Mouse (Mus musculus): Measurements from ENCODE around the gene Mtus2.
A peak's percentile ranks its signal among the peaks of the same experiment; 100 is the strongest.
"Not testable (repeated sequence)": the region's sequence is repeated elsewhere in the genome, so short reads cannot be mapped to it uniquely, and the experiment has no call there.

Gene Mtus2

DNA sequence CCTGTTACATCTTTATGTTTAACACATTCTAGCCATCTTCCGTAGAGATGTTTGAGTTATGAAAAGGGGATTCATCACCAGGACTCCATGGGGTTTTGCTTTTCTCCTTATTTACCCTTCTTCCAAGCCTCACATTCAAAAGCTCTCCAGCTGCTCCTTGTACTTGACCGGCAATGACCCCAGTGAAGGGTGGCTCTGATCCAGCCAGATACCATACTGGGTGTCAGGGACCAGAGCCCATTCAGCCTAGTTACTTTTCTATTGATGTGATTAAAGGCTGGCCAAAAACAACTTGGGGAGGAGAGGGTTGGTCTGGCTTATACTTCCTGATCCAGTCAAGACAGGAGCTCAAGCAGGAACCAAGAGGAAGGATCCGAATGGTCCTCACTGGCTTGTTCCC lies 326.5 kb downstream of the Mtus2 start:
- DNase-seq: peak; percentile 43

- DNase-seq: no peak
Measured at GRCm38 (mm10) chr5:148287529-148287928, 330.4 kb downstream of the Mtus2 start.

GRCm38 (mm10) chr5:148288804-148289203 lies 331.7 kb downstream of the Mtus2 start:
- DNase-seq: no peak

GRCm38 (mm10) chr5:148289951-148290350 lies 332.8 kb downstream of the Mtus2 start:
- DNase-seq: no peak

DNA sequence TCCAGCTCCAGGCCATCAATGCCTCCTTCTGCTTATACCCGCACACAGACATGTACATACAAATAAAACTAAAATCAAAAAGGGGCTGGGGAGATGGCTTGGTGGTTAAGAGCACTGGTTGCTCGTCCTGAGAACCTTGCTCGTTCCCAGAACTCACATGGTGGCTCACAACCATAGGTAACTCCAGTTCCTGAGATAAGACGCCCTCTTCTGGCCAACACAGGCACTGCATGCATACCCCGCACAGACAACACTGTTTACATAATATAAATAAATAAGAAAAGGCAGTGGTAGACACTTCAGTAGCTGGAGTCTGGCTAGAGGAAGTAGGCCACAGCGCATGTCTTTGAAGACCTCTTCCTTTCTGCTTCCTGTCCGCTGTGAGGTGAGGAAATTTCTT lies 335.7 kb downstream of the Mtus2 start:
- no peak for DNase-seq

- DNase-seq: no peak
Measured at GRCm38 (mm10) chr5:148293346-148293745, 336.2 kb downstream of the Mtus2 start.

GRCm38 (mm10) chr5:148302968-148303367 lies 345.8 kb downstream of the Mtus2 start:
- peak; percentile 7 for DNase-seq

DNA sequence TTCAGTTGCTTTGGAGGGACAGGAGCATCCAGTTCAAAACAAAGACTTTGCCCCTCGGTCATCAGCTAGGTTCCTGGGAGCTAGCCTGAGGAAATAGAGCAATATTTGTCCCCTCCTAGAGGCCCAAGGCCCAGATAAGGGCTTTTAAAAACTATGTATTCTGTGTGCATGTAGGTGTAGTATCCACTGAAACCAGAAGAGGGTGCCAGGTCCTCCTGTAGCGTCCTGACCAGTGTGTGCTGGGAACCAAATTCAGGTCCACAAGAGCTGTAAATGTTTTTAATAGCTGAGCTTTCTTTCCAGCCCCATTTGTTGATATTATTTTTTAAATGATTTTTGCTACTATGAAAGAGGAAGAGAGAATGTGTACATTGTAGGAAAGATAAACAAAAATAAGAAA lies 347.0 kb downstream of the Mtus2 start:
- no peak for DNase-seq

DNA sequence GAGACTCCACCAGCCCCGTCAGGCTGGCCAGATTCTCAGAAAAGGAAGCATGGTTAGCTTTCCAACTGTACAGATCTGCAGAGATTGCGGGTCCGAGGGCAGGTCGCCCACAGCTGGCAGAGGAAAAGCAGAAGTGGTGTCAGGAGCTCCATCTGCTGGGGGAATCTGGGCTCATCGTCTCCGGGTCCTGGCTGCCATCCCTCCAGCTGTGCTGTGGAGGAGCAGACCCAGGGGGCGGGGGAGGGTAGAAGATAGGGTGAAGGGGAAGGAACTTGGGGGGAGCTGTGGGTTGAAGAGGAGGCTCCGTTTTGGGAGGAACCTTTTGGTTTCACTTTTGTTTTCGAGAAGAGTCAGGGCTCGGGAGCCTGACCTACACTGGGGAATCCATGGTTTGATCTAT lies 353.7 kb downstream of the Mtus2 start:
- DNase-seq: peak; percentile 13

GRCm38 (mm10) chr5:148312443-148312842 lies 355.3 kb downstream of the Mtus2 start:
- DNase-seq: no peak

DNA sequence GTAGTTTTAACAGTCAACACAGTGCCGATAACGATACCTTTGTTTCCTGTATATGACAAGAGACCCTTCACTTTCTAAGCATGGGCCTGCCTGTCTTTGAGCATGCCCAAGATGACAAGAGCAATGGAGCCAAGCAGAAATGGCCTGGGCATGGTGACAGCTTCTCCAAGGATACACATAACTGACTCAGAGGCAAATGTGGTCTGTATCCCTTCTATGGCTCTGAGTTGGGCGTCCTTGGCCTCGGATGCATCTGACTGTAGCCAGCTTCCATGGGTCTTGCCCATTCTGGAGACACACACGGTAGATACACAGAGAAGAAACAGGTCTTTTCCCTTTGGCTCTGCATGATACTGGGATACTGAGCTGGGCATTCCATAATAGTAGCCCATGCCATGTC lies 357.8 kb downstream of the Mtus2 start:
- no peak for DNase-seq

DNA sequence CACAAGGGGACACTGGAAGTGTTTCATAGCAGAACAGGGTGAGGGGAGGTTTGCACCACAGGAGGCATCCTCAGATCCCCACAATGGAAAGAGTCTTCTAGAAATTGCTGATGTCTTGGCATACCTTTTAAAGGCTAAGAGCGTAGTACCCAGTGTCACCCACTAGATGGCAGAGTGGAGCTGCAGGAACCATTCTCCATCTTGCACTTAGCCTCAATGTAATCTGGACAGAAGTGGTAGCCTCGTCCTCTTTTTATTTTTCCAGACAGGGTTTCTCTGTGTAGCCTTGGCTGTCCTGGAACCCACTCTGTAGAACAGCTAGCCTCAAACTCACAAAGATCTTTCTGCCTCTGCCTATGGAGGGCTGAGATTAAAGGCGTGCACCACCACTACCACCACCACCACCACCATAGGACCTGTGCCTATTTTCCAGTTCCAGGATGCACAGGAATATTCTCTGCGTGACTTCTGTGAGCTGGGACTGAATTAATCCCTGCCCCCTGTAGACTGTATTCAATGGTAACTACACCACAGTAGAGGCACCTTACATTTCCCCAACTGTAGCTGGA lies 368.3 kb downstream of the Mtus2 start:
- peak; percentile 54 for DNase-seq

- DNase-seq: not testable (repeated sequence)
Measured at GRCm38 (mm10) chr5:148326295-148326694, 369.2 kb downstream of the Mtus2 start.

DNA sequence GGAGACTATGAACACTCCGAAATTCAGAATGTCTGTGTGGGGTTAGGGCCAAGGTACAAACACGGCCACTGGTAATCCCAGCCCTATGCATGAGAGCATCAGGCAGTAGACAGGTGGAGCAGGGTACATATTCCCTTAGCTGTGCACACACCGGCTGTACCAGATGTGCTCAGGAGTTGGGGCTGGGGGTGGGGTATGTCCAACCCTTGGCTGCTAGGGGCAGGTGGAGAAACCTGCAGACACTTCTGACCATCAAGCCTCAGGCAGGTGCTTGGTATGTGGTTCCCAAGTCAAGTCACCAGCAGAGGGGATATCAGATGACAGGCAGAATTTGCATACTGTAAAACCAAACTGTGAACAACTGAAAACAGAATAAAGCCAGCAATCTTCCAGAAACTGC lies 371.9 kb downstream of the Mtus2 start:
- DNase-seq: no peak

DNA sequence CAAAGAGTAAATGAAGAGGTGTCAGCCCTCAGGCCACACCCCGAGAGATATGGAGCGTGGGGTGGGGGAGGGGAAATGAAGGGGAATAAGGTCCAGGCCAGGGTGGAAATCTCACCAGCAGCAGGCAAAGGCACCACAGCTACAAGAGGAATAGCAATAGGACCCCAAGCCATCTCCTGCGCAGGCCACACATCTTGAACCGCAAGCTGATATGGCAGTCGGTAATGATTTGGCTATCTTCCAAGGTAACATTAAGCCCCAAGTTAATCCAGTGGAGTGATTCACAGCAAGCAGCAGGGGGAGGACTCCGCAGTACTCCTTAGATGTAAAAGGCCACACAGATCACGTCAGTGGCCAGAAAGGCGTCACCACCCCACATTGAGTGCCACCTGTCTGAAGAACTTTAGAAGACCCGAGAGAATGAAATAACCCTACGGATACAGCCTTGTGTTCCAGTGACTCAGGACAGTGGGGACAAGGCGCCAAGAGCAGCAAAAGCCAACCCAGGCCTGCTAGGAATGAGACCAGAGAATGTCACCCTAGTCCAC lies 374.2 kb downstream of the Mtus2 start:
- DNase-seq: no peak

- no peak for DNase-seq
Measured at GRCm38 (mm10) chr5:148331926-148332621, 375.0 kb downstream of the Mtus2 start.

DNA sequence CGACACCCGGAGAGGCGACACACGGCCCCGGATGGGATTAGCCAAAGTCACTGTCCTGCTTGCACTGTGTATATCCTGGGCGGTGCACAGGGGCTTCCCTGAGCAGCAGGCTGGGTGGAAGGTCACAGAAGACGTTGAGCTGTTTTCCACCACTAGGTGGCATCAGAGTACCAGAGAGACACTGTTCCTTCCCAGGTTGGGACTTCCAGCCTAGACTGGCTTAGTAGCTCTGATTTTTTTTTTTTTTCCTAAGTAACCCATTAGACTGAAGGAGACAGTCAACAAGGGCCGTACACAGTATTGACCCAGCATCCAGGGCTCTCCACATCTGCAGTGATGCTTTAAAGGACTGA lies 375.5 kb downstream of the Mtus2 start:
- DNase-seq: peak; percentile 90

- no peak for DNase-seq
Measured at GRCm38 (mm10) chr5:148339126-148339525, 382.0 kb downstream of the Mtus2 start.

DNA sequence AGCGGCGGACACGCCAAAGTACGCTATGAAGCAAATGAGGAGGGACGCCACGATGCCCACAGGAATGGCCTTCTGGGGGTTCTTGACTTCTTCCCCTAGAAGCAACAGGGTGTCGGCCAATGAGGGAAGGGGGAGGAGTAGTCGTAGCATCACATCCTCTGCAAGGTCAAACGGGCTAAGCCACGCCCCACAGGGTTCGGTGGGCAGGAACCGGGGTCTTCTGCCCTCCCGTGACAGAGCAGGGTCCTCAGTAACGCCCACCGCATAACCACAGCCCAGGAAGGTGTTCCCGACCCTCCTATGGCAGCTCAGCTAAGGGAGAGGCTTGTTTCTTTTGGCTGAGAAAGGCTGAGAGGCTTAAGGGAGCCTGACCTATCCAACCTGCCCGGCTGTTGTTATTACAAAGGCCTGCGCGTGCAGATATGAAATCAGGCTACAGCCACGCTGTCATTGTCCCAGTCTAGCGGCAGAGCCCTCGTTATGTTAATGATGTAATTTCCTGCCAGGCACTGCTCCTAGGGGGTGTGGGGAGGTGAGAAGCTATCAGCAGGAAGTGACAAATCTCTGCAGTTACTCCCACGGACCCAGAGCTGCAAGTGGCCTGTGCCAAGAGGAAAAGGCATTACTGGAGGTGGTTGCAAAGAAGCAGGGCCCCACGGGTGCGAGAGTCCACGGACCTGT lies 385.1 kb downstream of the Mtus2 start:
- DNase-seq: peak; percentile 63

DNA sequence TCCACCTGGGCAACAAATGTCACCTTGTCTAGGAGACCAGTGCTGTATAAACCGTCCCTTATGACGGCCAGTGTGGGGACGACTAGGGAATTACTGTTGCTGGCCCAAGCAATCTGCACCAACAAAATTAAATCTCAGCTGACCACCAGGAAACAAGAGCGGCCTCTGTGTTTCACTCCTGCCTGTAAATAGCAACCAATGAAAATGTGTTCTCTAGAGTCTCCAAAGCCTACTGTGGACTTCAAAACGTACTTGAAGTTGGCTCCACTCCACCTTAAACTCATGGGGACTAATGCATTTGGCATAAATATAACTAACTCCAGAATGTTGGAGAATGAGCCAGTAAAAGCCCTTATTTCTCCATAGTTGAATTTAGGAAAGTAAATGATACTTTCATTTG lies 387.3 kb downstream of the Mtus2 start:
- no peak for DNase-seq

GRCm38 (mm10) chr5:148346543-148346942 lies 389.4 kb downstream of the Mtus2 start:
- no peak for DNase-seq

DNA sequence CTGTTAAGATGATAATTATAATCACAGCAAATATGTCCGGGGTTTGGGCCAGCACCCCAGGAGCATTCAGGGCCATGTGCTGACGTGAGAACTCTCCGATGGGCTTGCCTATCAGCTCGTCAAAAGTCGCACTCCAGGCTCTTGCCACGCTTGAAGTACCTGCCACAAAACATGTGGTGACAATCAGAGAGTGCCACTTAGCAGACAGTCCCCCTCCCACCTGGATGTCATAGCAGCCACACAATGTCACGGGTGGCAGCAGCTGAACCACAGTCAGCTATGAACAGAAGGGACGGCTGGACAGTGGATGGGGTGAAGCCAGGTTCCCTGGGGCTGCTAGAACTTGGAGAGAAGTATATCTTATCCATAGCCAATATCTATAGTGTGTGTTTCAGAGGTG lies 391.0 kb downstream of the Mtus2 start:
- no peak for DNase-seq

GRCm38 (mm10) chr5:148349327-148350011 lies 392.3 kb downstream of the Mtus2 start:
- DNase-seq: no peak

DNA sequence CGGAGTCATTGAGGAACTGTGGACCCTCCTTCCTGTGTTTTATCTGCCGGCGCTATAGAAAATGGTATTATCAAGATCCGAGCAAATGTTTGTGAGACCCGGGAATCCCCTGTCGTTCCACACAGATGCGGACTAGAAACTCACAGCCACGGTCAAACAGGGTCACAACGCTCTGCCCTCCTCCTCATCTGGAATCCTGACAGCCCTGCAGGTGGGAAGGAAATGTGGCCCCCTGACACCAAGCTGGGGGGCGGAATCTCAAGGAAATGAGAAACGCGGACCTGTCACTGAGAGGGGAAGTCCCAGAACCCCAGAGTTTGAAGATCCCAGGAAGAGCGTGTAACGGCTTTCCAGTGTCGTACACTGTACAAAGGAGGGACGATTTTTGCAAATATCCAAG lies 396.3 kb downstream of the Mtus2 start:
- no peak for DNase-seq
